Comparison of ENCODE assay signal across 11 mouse cellular contexts in genomic region chr5:119668191-119668912, GRCm38 (mm10). TPM values are rescaled to one million over a fixed set of nuclear protein-coding genes. Genes with fewer than 3 reads are reported as not detected.
A peak's percentile ranks its signal among the peaks of the same experiment; 100 is the strongest.
DNase-seq lines count a peak whose midpoint lies in the region; ATAC-seq and TF ChIP-seq lines count a peak whose summit lies in the region.
"Had no signal": no experiment of that assay in that cellular context is flagged by ENCODE, and none has a peak within 500 bp of the region (broad histone marks: within the 10 kb centered on the region; RNA-seq: fewer than 3 reads in every experiment).

No protein-coding gene starts in this region.

- peaks cover 49% of the 10 kb centered on the region for H3K4me1 ChIP-seq in forebrain, embryonic 10.5 days
- H3K4me1 ChIP-seq in forebrain, embryonic 16.5 days (replicated peaks; ENCODE audit: control insufficient read depth, insufficient read depth, low read length): peaks cover 9% of the 10 kb centered on the region
- no peaks in the 10 kb centered on the region for H3K4me1 ChIP-seq in liver, adult 2 months (ENCODE audit: control insufficient read depth, insufficient read depth, low read length)
- peaks cover 14% of the 10 kb centered on the region; the same call in 1 of the 2 replicates for H3K4me1 ChIP-seq in embryonic facial prominence, embryonic 14.5 days (ENCODE audit: control insufficient read depth, insufficient read depth, low read length)
- no peaks in the 10 kb centered on the region; the same call in none of the 2 replicates for H3K4me1 ChIP-seq in liver, embryonic 16.5 days (ENCODE audit: control insufficient read depth, low read depth, low read length)

- no peaks in the 10 kb centered on the region for H3K9me3 ChIP-seq in forebrain, embryonic 10.5 days
- H3K9me3 ChIP-seq in forebrain, embryonic 16.5 days (ENCODE audit: control insufficient read depth, low read length): no peaks in the 10 kb centered on the region
- H3K9me3 ChIP-seq in embryonic facial prominence, embryonic 14.5 days (ENCODE audit: control insufficient read depth, low read length): no peaks in the 10 kb centered on the region
- no peaks in the 10 kb centered on the region for H3K9me3 ChIP-seq in liver, embryonic 16.5 days (replicated peaks; ENCODE audit: control insufficient read depth, low read length)

- TF ChIP-seq CTCF in liver, adult 2 months (IDR thresholded peaks at IDR 0.05; ENCODE audit: low read depth, low read length): no peak

- H3K4me3 ChIP-seq in forebrain, embryonic 10.5 days: peak overlapping the region; percentile 53; the same call in 1 of the 2 replicates
- H3K4me3 ChIP-seq in forebrain, embryonic 16.5 days (replicated peaks; ENCODE audit: low read length): no peak overlapping the region
- H3K4me3 ChIP-seq in liver, adult 2 months (ENCODE audit: insufficient read depth, low read depth, low read length): no peak overlapping the region
- H3K4me3 ChIP-seq in embryonic facial prominence, embryonic 14.5 days (ENCODE audit: low read depth, low read length): peak overlapping the region; percentile 51
- H3K4me3 ChIP-seq in liver, embryonic 16.5 days (ENCODE audit: low read depth, low read length): no peak overlapping the region

- no peak for ATAC-seq in forebrain, embryonic 16.5 days
- ATAC-seq in embryonic facial prominence, embryonic 14.5 days (ENCODE audit: low read depth): no peak
- no peak for ATAC-seq in liver, embryonic 16.5 days (ENCODE audit: low read depth)

- no peak overlapping the region for H3K4me2 ChIP-seq in forebrain, embryonic 16.5 days (ENCODE audit: low read length)
- peak overlapping the region; percentile 93 for H3K4me2 ChIP-seq in embryonic facial prominence, embryonic 14.5 days (ENCODE audit: low read depth, low read length)
- peak overlapping the region; percentile 8; the same call in 1 of the 2 replicates for H3K4me2 ChIP-seq in liver, embryonic 16.5 days (ENCODE audit: low read depth, low read length)

- 0 out of 2 replicates have a peak, but pooled peaks cover 3% of the 10 kb centered on the region for H3K79me2 ChIP-seq in liver, adult 2 months (ENCODE audit: control insufficient read depth, insufficient read depth, low read length)

- H3K27me3 ChIP-seq in forebrain, embryonic 10.5 days (ENCODE audit: poor library complexity, severe bottlenecking): peaks cover 100% of the 10 kb centered on the region
- H3K27me3 ChIP-seq in forebrain, embryonic 16.5 days (replicated peaks; ENCODE audit: control insufficient read depth, insufficient read depth, low read length): peaks cover 83% of the 10 kb centered on the region
- H3K27me3 ChIP-seq in liver, adult 2 months (ENCODE audit: control insufficient read depth, insufficient read depth, low read length): peaks cover 2% of the 10 kb centered on the region; the same call in 1 of the 2 replicates
- H3K27me3 ChIP-seq in embryonic facial prominence, embryonic 14.5 days (replicated peaks; ENCODE audit: control insufficient read depth, insufficient read depth, low read length): peaks cover 62% of the 10 kb centered on the region
- peaks cover 91% of the 10 kb centered on the region for H3K27me3 ChIP-seq in liver, embryonic 16.5 days (ENCODE audit: control insufficient read depth, insufficient read depth, low read depth, low read length)

- TF ChIP-seq POLR2A in liver, adult 2 months (IDR thresholded peaks at IDR 0.05; ENCODE audit: extremely low read depth, insufficient read depth, low read length): no peak

- no peaks in the 10 kb centered on the region for H3K36me3 ChIP-seq in forebrain, embryonic 10.5 days (replicated peaks)
- H3K36me3 ChIP-seq in forebrain, embryonic 16.5 days (ENCODE audit: control insufficient read depth, insufficient read depth): no peaks in the 10 kb centered on the region
- H3K36me3 ChIP-seq in liver, adult 2 months (ENCODE audit: control insufficient read depth, insufficient read depth, low read length): no peaks in the 10 kb centered on the region
- no peaks in the 10 kb centered on the region for H3K36me3 ChIP-seq in embryonic facial prominence, embryonic 14.5 days (ENCODE audit: control insufficient read depth, insufficient read depth, low read length)
- H3K36me3 ChIP-seq in liver, embryonic 16.5 days (ENCODE audit: control insufficient read depth, insufficient read depth): no peaks in the 10 kb centered on the region

- H3K27ac ChIP-seq in forebrain, embryonic 10.5 days: peak overlapping the region; percentile 25; the same call in 1 of the 2 replicates
- no peak overlapping the region for H3K27ac ChIP-seq in forebrain, embryonic 16.5 days (ENCODE audit: low read length)
- H3K27ac ChIP-seq in liver, adult 2 months (replicated peaks; ENCODE audit: insufficient read depth, low read depth, low read length): no peak overlapping the region
- H3K27ac ChIP-seq in embryonic facial prominence, embryonic 14.5 days (replicated peaks; ENCODE audit: low read depth, low read length): peak overlapping the region; percentile 98
- no peak overlapping the region for H3K27ac ChIP-seq in liver, embryonic 16.5 days (ENCODE audit: low read length)

- no peak overlapping the region for H3K9ac ChIP-seq in forebrain, embryonic 16.5 days (replicated peaks; ENCODE audit: low read depth, low read length)
- no peak overlapping the region for H3K9ac ChIP-seq in liver, adult 2 months (ENCODE audit: low read depth, low read length)
- H3K9ac ChIP-seq in embryonic facial prominence, embryonic 14.5 days (ENCODE audit: low read depth, low read length): peak overlapping the region; percentile 90
- no peak overlapping the region for H3K9ac ChIP-seq in liver, embryonic 16.5 days (ENCODE audit: low read depth, low read length)

- DNase-seq in forebrain, embryonic 10.5 days (ENCODE audit: extremely low spot score, low spot score): no peak
- DNase-seq in liver, adult 2 months (ENCODE audit: extremely low read depth, low read depth, low spot score): peak; percentile 60
- no peak for DNase-seq in liver
- no peak for DNase-seq in embryonic facial prominence, embryonic 14.5 days (ENCODE audit: low spot score)
- DNase-seq in thymus, postnatal 14 days: no peak
- DNase-seq in adipocyte (ENCODE audit: low spot score): no peak
- DNase-seq: B cell, adult 2 months had no signal

- under 1% methylated on average over 34 of the region's 34 CpGs for WGBS in forebrain, embryonic 10.5 days
- 2% methylated on average over 34 of the region's 34 CpGs for WGBS in forebrain, embryonic 16.5 days
- 43% methylated on average over 34 of the region's 34 CpGs for WGBS in liver, adult 2 months
- WGBS in embryonic facial prominence, embryonic 14.5 days: 12% methylated on average over 33 of the region's 34 CpGs
- WGBS in liver, embryonic 16.5 days (ENCODE audit: insufficient replicate concordance): 4% methylated on average over 34 of the region's 34 CpGs

RNA-seq across cellular contexts. Expression of gene Tbx3, which starts 2.1 kb away (rescaled TPM):
- polyA plus RNA-seq in forebrain, embryonic 10.5 days (2016; fragmentation: Nextera tagmentation; extraction: Ambion mirVana): 10.6 and 13.9 TPM in 2 replicates
- 2.1 and 3.0 TPM in 2 replicates for polyA plus RNA-seq in forebrain, embryonic 16.5 days (2015; fragmentation: Nextera tagmentation; extraction: Ambion mirVana)
- 7.7 and 8.2 TPM in 2 replicates for total RNA-seq in liver, adult 2 months (2014; rRNA removed)
- 25.0 and 32.4 TPM in 2 replicates for polyA plus RNA-seq in liver, adult 2 months (2012; rRNA removed)
- 22.6 and 31.5 TPM in 2 replicates for polyA plus RNA-seq in embryonic facial prominence, embryonic 14.5 days (2014; fragmentation: Nextera tagmentation; extraction: Ambion mirVana)
- 2.4 and 2.7 TPM in 2 replicates for polyA plus RNA-seq in liver, embryonic 16.5 days (2015; fragmentation: Nextera tagmentation; extraction: Ambion mirVana)
- total RNA-seq: megakaryocyte, adult 5-6 weeks; neutrophil, adult 5-6 weeks had no signal

Comparison
In these comparisons a context has a peak if more than half of its experiments do, and no peak if none do; other contexts are left out.
1. H3K27ac ChIP-seq: peak in forebrain, embryonic 10.5 days (single experiment) and embryonic facial prominence, embryonic 14.5 days (single experiment); none in forebrain, embryonic 16.5 days (single experiment), liver, adult 2 months (single experiment) and liver, embryonic 16.5 days (single experiment).
2. H3K4me3 ChIP-seq: peak in forebrain, embryonic 10.5 days (single experiment) and embryonic facial prominence, embryonic 14.5 days (single experiment); none in forebrain, embryonic 16.5 days (single experiment), liver, adult 2 months (single experiment) and liver, embryonic 16.5 days (single experiment).